Mouse (Mus musculus) inflammation-experienced regulatory T-cells (primary cell): Measurements from ENCODE around the gene Dhrs7c. TPM values are rescaled to one million over a fixed set of nuclear protein-coding genes. Genes with fewer than 3 reads are reported as not detected.

Experiments used
- polyA plus RNA-seq, 2 experiments: library from polyadenylated mRNA; unstranded; fragments of 100-300 nt; shearing (Covaris generic); gene quantifications; one replicate each; pipeline ENCODE4 v1.2.1; 2017

Dhrs7c gene
- 1 to 10 TPM in 1 of 2 experiments, not detected in 1; 1.5 TPM for polyA plus RNA-seq

DNA sequence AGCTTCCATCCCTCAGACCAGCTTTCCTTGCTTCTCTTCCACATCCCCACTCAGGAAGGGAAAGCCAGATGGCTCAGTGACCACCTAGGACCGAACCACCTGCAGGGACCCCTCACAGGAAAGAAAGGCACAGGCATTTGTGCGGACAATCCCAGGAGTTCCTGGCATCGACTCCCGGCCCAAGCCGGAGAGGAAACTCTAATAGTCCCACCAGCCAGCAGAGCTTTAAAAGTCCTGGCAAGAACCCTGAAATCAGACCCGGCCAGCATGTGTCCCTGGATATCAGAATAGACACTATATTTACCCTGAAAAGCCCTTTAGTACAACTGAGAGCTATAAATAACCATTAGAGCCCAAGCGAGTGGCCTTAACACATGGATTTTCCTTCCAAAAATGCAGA is at the start of gene Dhrs7c:
TSS of gene Dhrs7c (plus strand) at position 257 of the 400 bp plus-strand sequence.

DNA sequence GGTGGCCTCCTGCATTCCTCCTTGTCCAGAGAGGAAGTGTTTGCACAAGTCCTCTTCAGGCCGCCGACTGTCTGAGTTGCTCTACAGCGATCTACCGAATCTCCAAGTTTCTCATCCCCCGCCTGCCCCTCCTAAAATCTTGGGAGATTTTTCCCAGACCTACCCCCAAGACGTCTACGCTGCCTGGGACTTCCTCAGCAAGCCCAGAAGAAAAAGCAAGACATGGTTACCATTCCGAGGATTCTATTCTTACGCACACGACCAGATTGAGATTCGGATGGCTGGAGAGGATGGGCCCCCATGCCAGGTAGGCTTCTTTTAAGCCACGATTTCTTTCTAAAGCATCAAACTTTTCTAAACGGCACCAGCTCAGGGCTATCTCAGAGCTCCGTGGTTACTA is 26.9 kb upstream of the Dhrs7c start, which contains the start of gene Glp2r:
TSS of gene Glp2r (minus strand) at position 101 of the 400 bp plus-strand sequence.

GRCm38 (mm10) chr11:67774379-67774778 is 23.6 kb upstream of the Dhrs7c start, which contains the start of gene Gsg1l2:
Gene Gsg1l2, plus strand, starts transcription at chr11:67774608.

Other genes starting within 250 kb of the Dhrs7c start
- not detected for gene Rcvrn, start 102.9 kb upstream of the Dhrs7c start, polyA plus RNA-seq
- gene Glp2r, start 27.0 kb upstream of the Dhrs7c start, polyA plus RNA-seq: not detected
- not detected for gene Gsg1l2, start 23.6 kb upstream of the Dhrs7c start, polyA plus RNA-seq
- gene Usp43, start 124.0 kb downstream of the Dhrs7c start, polyA plus RNA-seq: under 1 TPM in 1 of 2 experiments, not detected in 1; 0.65 TPM
- gene Cfap52, start 167.5 kb downstream of the Dhrs7c start, polyA plus RNA-seq: 1 to 10 TPM in 1 of 2 experiments, under 1 TPM in 1; 0.13 to 1.2 TPM
- gene Stx8, start 168.0 kb downstream of the Dhrs7c start, polyA plus RNA-seq: 10 to 100 TPM; 59.0 to 70.9 TPM